Mouse (Mus musculus) heart, adult 9 months (tissue): ENCODE results near the gene Cdh5.

Experiments used
- DNase-seq, 2 experiments: peaks; one replicate each; pipeline ENCODE4 v3.0.0; 2022; ENCODE audit warnings: low spot score in 2 of 2

Gene Cdh5

DNA sequence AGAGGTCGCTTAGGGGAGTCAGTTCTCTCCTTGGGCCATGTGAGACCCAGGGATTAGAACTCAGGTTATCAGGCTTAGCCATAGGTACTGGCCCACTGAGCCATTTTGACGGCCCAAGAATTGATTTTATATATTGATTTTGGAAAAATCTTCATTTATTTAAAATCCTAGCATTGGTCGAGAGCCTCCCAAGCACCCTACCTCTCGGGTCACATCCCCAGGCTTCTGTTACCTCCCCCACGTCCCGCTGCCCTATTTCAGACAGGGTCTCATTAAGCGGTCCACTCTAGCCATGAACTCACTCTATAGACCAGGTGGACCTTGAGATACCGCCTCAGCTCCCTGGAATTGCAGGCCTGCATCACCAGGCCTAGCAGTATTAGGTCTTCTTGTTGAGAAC lies 33.1 kb downstream of the Cdh5 start:
- DNase-seq, result no peak

GRCm38 (mm10) chr8:104136277-104136676 lies 34.9 kb downstream of the Cdh5 start:
- DNase-seq, result no peak

- no peak for DNase-seq
Measured at GRCm38 (mm10) chr8:104137636-104138035, 36.2 kb downstream of the Cdh5 start.

DNA sequence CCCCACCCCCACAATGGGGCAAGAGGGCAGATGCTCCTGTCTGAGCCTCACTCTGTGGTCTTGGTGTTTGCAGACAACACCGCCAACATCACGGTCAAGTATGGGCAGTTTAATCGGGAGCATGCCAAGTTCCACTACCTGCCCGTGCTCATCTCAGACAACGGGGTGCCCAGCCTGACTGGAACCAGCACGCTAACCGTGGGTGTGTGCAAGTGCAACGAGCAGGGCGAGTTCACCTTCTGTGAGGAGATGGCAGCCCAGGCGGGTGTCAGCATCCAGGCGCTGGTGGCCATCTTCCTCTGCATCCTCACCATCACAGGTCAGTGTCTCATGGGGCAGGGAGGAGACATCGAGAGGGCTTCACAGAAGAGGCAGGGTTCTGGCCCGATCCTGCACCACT lies 39.2 kb downstream of the Cdh5 start:
- no peak for DNase-seq

- no peak for DNase-seq
Measured at GRCm38 (mm10) chr8:104142415-104142814, 41.0 kb downstream of the Cdh5 start.

DNA sequence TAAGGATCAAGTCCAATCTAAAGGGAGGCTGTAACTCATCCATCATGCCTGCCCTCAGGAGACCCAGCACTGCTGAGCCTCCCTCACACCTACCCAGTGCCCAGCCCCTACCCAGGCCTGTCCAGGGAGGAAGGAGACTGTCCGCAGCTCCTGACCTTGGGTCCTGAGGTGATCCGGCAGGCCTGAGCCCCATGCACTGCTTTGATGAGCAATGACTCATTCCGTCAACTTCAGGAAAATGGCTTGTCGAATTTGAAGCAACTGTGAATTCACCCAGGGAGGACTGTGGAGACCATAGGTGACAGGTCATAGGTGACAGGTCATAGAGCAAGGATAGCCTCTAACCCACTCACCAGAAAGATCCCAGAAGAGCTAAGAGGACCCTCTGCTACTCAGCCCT lies 42.0 kb downstream of the Cdh5 start:
- DNase-seq, result no peak

DNA sequence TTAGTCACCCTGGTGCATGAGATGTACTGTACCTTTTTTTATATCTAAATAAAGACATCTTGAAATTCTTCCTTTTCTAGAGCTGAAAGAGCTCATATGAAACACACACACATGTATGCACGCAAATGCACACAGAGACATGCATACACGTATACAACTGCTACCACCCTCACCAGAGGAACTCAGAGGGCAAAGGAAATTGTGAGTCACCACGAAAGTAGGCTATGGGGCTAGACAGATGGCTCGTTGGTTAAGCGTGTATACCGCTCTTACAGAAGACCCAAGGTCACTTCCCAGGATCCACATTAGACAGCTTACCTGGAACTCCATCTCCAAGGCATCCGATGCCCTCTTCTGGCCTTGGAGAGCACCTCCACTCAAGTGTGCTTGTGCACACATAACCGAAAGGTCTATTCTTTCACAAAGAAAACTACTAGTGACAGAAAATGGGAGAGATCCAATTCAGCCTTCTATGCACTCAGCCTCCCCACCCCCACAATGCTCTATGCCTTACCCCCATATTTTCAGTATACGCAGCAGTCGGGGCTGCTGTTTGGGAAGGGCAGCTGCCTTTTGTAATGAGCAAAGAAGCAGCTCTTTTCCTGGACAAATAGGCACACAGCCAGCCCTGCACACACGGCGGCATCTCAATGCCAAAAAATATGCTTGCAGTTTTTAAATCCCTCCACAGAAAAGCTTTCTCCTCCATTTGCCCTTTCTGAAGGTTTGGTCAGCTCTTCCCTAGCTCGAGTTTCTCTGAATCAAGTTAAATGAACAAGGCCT lies 43.2 kb downstream of the Cdh5 start:
- no peak for DNase-seq

DNA sequence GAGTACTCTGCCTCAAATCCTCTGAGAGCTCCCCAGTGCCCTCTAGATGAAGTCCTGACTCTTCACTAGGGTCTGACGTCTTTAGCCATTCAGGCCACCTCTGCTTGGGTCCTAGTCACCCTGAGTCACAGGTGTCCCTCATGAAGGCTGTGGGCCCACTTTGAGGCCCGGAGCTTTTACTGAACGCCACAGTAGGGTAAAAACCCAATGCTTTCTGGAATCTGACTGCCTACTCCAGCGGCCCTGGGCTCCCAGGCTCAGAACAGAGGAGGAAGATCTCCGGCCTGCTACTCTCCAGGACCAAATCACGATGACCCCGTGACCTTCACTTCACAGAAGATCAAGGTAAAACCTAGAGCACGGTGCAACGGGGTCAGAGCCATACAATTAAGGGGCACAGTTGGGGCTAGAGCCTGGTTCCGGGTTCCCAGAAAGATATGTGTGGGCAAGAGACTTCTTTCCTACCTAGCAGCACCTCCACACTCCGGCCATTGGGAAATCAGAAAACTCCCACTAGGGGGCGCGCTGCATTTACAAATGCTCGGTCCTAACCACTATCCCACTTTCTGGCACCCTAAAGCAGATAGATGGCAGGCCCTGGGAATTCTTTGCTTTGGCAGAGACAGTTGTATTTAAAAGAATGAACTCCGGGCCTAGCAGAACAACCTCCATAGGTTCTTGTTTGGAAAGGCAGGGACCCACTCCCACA lies 44.7 kb downstream of the Cdh5 start:
- peak; percentile 66 to 81 for DNase-seq

DNA sequence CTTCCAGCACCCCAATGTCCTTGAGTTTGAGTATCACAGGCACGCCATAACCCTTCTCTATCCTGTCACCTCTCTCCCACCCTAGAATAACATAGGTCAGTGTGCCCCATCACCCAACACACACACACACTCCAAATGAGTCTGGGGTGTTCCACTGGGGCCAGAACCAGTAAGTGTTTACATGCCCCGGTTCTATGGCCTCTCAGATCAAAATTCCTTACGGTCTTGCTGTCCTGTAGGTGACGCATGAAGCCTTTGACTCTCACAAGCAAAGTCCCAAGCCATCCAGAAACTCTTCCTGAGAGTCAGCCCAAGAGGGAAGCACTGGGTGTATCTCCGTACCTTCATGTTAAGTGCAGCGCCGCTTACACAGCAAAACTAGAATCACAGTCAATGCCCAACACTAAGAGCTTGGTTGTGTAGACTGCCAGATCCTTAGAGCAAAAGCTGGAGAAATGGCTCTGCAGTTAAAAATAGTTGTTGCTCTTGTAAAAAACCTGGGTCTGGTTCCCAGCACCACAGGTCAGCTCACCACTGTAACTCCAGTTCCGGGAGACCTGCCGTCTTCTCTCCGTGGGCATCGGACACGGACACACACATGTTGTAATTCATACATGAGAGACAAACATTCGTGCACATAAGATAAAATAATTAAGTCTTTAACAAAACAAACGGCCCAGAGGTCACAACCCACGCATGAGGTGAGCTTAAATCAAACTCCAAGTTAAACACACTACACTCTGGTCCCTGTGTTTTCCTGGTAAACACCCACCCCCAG lies 45.5 kb downstream of the Cdh5 start:
- DNase-seq, result no peak

GRCm38 (mm10) chr8:104147947-104148346 lies 46.5 kb downstream of the Cdh5 start:
- no peak for DNase-seq

DNA sequence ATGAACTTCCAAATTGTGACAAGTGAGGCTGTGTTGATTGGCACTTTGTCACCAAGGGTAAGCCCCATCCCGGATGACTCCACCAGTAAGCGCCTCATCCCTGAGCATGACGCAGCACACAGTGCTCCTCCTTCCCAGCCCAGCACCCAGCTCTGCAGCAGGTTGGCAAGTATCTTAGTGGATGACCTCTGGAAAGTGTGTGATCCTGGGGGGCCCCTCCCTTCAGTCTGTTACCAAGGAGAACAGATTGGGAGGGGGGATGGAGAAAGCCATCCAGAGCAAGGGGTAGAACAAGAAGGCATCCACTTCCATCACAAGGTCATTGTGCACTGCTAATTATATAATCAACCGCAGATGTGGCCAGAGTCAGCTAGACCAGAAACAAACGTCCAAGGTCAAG lies 59.3 kb downstream of the Cdh5 start:
- DNase-seq, result no peak

GRCm38 (mm10) chr8:104169461-104169860 lies 68.0 kb downstream of the Cdh5 start:
- DNase-seq, result no peak

DNA sequence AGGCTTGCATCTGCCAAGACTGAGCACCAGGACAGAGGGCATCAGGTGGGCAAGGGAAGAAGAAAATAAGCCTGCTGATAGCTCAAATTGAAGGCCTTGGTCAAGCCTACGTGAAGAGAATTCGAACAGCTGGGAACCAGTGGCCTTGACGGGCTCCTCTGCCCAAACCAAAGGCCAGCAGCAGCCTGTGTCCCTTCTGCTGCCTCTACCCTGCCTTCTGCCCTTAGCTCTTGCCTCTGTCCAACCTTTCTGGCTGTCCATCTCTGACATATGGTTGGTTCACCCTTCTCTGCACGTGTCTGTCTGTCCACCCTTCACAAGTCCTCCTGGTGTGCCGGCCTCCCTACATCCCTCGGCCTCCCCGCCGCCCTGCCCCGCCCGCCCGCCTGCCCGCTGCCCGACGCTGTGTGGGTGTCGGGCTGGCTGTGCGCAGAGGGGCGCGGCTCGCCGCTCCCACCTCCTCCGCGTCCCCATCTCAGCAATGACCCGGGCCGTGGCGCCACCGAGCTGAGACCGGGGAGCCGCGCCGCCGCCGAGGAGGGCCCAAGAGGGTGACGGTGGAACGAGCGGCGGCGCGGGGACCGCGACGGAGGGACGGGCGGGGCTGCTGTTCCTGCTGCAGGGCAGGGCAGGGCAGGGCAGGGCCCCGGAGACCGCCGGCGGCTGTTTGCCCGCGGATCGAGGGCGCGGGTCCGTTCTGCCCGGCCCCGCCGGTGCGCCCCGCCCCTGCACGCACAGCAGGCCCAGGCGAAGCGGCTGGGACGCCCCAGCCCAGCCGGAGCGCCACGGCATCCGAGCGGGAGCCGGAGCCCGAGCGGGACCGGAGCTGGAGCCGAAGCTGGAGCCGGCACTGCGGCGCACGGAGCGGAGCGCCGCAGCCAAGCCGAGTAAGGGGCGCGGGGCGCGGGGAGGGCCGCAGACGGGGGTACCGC lies 69.0 kb downstream of the Cdh5 start, which contains the start of gene Bean1:
TSS of gene Bean1 (plus strand) at position 325 of the 932 bp plus-strand sequence.
- DNase-seq, result peak; percentile 47 to 53

GRCm38 (mm10) chr8:104171050-104171620 lies 69.7 kb downstream of the Cdh5 start:
- no peak for DNase-seq

DNA sequence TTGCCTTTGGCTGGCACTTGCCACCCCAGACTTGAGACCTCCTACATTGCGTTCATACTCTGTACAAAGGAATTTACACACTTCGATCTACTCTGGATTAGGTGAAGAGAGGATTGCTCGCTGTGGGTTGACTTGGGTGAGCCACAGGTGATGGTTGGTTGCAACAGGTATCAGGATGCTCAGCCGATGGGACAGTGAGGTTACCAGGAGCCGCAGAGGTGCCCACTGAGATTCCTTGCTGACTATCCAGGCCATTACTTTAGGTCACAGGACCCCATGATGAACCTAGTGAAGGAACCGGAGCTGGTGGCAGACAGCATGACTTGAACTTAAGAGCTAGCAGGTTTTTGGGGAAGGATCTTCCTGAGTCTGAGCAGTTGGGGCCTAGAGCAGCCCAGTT lies 71.0 kb downstream of the Cdh5 start:
- no peak for DNase-seq

DNA sequence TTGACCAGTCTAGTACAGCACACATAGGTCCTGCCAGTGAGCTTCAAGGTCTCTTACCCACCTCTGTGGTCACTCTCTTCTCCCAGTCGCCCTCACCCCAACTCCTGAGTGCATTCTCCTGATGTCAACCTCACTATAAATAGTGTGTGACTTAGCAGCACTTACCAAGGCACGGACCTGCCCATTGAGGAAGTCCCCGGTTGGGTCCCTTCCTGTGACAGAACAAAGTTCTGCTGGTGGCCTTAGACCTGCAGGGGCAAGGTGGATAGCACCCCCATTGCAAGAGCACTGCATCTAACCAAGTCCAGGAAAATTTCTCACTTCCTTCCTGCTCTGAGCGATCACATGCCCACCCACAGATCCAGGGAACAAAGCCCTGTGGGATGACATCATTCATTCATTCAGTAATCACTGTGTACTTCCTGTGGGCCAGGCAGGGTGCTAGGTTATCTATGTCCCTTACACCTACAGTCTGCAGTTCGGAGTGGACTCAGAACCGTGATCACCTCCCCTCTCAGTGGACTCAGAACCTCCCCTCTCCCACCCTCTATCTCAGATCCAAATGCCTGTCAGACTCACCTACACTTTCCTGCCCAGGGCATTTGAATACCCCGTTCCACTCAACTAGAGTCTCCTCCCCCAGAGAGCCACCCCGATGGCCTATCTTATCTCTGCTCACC lies 74.6 kb downstream of the Cdh5 start:
- peak; percentile 14 to 46 for DNase-seq

DNA sequence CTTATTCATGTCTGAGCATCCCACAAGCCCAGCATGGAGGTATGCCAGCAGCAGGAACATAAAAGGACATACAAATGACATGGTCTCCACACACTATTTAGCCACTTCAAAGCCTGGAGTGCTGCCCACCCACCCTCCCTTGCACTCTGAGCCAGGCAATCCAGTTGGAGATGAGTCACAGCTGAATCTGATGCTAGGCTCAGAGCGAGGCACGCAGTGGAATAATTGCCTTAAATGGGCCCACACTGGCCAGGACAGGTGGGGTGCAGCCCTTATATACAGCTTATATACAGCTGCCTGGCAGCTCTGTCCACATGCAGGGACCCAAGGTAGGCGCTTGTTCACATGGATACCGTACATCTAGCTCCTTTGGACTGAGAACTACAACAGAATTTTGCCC lies 75.6 kb downstream of the Cdh5 start:
- no peak for DNase-seq

GRCm38 (mm10) chr8:104184905-104185304 lies 83.5 kb downstream of the Cdh5 start:
- no peak for DNase-seq

- DNase-seq, result no peak
Measured at GRCm38 (mm10) chr8:104186827-104187226, 85.4 kb downstream of the Cdh5 start.

DNA sequence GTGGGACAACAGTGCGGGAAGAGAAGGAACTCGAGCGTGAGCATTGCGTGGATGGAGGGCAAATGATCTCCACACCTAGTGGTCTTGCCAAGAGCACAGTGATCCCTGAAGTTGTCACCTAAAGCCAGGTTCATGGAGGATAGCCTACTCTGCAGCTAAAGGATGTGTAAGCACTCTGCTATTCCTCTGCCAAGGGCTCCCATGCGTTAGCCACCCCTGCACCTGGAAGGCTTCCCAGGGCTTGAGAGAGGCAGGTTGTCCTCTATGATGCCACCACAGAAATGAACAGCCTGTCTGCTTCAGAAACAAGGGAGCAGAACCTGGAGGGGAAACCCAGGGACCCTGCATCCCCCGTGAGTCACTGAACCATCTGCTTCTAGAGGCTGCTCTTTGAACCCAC lies 86.2 kb downstream of the Cdh5 start:
- DNase-seq, result no peak
